21 mouse cellular contexts compared by ENCODE assay signal in the genomic region with DNA sequence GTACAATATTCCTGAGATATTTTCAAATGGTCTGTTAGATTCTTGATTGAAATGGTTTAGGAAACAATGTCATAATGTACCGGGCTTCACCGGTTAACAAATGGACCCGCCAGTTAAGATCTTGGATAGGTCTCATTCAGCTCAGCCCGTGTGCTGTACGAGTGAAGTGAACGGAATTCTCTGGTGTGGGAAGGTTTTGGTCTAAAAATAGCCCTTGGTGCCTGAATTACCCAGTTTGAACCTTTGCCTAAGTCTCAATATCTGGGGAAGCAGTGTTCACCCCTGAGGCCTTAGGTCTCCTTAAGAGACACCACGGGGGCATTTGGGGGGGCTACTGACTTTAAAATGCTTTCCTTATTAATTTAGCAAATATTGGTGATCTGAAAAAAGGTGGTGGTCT. TPM values are rescaled to one million over a fixed set of nuclear protein-coding genes. Genes with fewer than 3 reads are reported as not detected.
A peak's percentile ranks its signal among the peaks of the same experiment; 100 is the strongest.
DNase-seq lines count a peak whose midpoint lies in the region; ATAC-seq and TF ChIP-seq lines count a peak whose summit lies in the region.
"Had no signal": no experiment of that assay in that cellular context is flagged by ENCODE, and none has a peak within 500 bp of the region (broad histone marks: within the 10 kb centered on the region; RNA-seq: fewer than 3 reads in every experiment).

No protein-coding gene starts in this region.

- peak; percentile 5 for DNase-seq in forebrain, embryonic 14.5 days (ENCODE audit: low spot score)
- no peak for DNase-seq in forebrain, postnatal 0 days
- no peak for DNase-seq in heart, embryonic 10.5 days (ENCODE audit: low spot score)
- DNase-seq in heart, adult 8-10 months (ENCODE audit: low spot score): no peak
- DNase-seq: adrenal gland, postnatal 36 days; gastrocnemius, postnatal 25 days; kidney, postnatal 36 days; liver, embryonic 13.5 days; thymus, postnatal 36 days had no signal

- H3K79me2 ChIP-seq in myocyte (ENCODE audit: control insufficient read depth, insufficient read depth): peaks cover 97% of the 10 kb centered on the region

- no peak for TF ChIP-seq POLR2A in cortical plate, adult 2 months (IDR thresholded peaks at IDR 0.05; ENCODE audit: extremely low read depth, insufficient read depth, low read length)
- no peak for TF ChIP-seq POLR2A in myocyte (IDR thresholded peaks at IDR 0.05; ENCODE audit: insufficient read length, low read depth)

- no peak overlapping the region for H3K27ac ChIP-seq in forebrain, embryonic 14.5 days (ENCODE audit: low read depth, low read length)
- no peak overlapping the region for H3K27ac ChIP-seq in forebrain, postnatal 0 days (ENCODE audit: low read depth, low read length)
- peak overlapping the region; percentile 56; the same call in 1 of the 2 replicates for H3K27ac ChIP-seq in heart, embryonic 10.5 days
- H3K27ac ChIP-seq in cortical plate, adult 2 months (ENCODE audit: insufficient read depth, low read length): peak overlapping the region; percentile 35; the same call in 1 of the 2 replicates
- no peak overlapping the region for H3K27ac ChIP-seq in midbrain, embryonic 15.5 days
- H3K27ac ChIP-seq: limb, embryonic 13.5 days; liver, embryonic 13.5 days; lung, embryonic 15.5 days; macrophage; midbrain, embryonic 10.5 days; neural tube, embryonic 13.5 days had no signal

- no peak for ATAC-seq in forebrain, embryonic 14.5 days
- ATAC-seq in forebrain, postnatal 0 days: no peak
- ATAC-seq in midbrain, embryonic 15.5 days (replicated peaks): no peak
- ATAC-seq: activated CD4-positive, CD25-positive, alpha-beta regulatory T cell, adult 4 months; hindbrain, embryonic 16.5 days; intestine, embryonic 16.5 days had no signal

- H3K4me3 ChIP-seq in forebrain, embryonic 14.5 days (ENCODE audit: low read depth, low read length): no peak overlapping the region
- no peak overlapping the region for H3K4me3 ChIP-seq in forebrain, postnatal 0 days (ENCODE audit: low read depth, low read length)
- peak overlapping the region; percentile 22; the same call in 1 of the 2 replicates for H3K4me3 ChIP-seq in heart, embryonic 10.5 days
- no peak overlapping the region for H3K4me3 ChIP-seq in cortical plate, adult 2 months (ENCODE audit: insufficient read depth, low read length)
- no peak overlapping the region for H3K4me3 ChIP-seq in myocyte
- H3K4me3 ChIP-seq in midbrain, embryonic 15.5 days: no peak overlapping the region
- H3K4me3 ChIP-seq: limb, embryonic 13.5 days; liver, embryonic 13.5 days; lung, embryonic 15.5 days; midbrain, embryonic 10.5 days; neural tube, embryonic 13.5 days had no signal

- no peaks in the 10 kb centered on the region for H3K27me3 ChIP-seq in forebrain, embryonic 14.5 days (replicated peaks; ENCODE audit: control insufficient read depth, insufficient read depth, low read length)
- H3K27me3 ChIP-seq in forebrain, postnatal 0 days (ENCODE audit: insufficient read depth, low read length): no peaks in the 10 kb centered on the region
- no peaks in the 10 kb centered on the region for H3K27me3 ChIP-seq in heart, embryonic 10.5 days (ENCODE audit: insufficient read depth, poor library complexity, severe bottlenecking)
- no peaks in the 10 kb centered on the region for H3K27me3 ChIP-seq in myocyte (ENCODE audit: control insufficient read depth, insufficient read depth, insufficient read length)
- no peaks in the 10 kb centered on the region for H3K27me3 ChIP-seq in midbrain, embryonic 15.5 days (replicated peaks)
- H3K27me3 ChIP-seq: lung, embryonic 15.5 days; neural tube, embryonic 13.5 days had no signal

- H3K4me2 ChIP-seq in forebrain, embryonic 14.5 days (ENCODE audit: low read length): no peak overlapping the region
- no peak overlapping the region for H3K4me2 ChIP-seq in forebrain, postnatal 0 days (ENCODE audit: low read depth)
- H3K4me2 ChIP-seq in myocyte (ENCODE audit: low read depth): peak overlapping the region; percentile 48
- no peak overlapping the region for H3K4me2 ChIP-seq in midbrain, embryonic 15.5 days
- H3K4me2 ChIP-seq: limb, embryonic 13.5 days; liver, embryonic 13.5 days; lung, embryonic 15.5 days; neural tube, embryonic 13.5 days had no signal

- 77% methylated on average over 7 of the region's 7 CpGs for WGBS in forebrain, embryonic 14.5 days
- WGBS in forebrain, postnatal 0 days: 50% methylated on average over 7 of the region's 7 CpGs
- WGBS in heart, embryonic 10.5 days: 40% methylated on average over 7 of the region's 7 CpGs
- WGBS in midbrain, embryonic 15.5 days: 75% methylated on average over 7 of the region's 7 CpGs

- no peaks in the 10 kb centered on the region for H3K9me3 ChIP-seq in forebrain, embryonic 14.5 days (replicated peaks; ENCODE audit: control insufficient read depth, low read length)
- H3K9me3 ChIP-seq in forebrain, postnatal 0 days (ENCODE audit: low read length): no peaks in the 10 kb centered on the region
- no peaks in the 10 kb centered on the region for H3K9me3 ChIP-seq in heart, embryonic 10.5 days
- no peaks in the 10 kb centered on the region for H3K9me3 ChIP-seq in midbrain, embryonic 15.5 days
- H3K9me3 ChIP-seq: G1E; limb, embryonic 13.5 days; liver, embryonic 13.5 days; lung, embryonic 15.5 days; midbrain, embryonic 10.5 days; neural tube, embryonic 13.5 days had no signal

- H3ac ChIP-seq in myocyte (ENCODE audit: control insufficient read depth, insufficient read length): no peak overlapping the region

- no peak overlapping the region for H3K9ac ChIP-seq in forebrain, embryonic 14.5 days (ENCODE audit: low read length)
- H3K9ac ChIP-seq in forebrain, postnatal 0 days: no peak overlapping the region
- no peak overlapping the region for H3K9ac ChIP-seq in midbrain, embryonic 15.5 days
- H3K9ac ChIP-seq: limb, embryonic 13.5 days; liver, embryonic 13.5 days; lung, embryonic 15.5 days; neural tube, embryonic 13.5 days had no signal

- H3K4me1 ChIP-seq in forebrain, embryonic 14.5 days (ENCODE audit: control insufficient read depth, insufficient read depth, low read length): peaks cover 5% of the 10 kb centered on the region; the same call in 1 of the 2 replicates
- H3K4me1 ChIP-seq in forebrain, postnatal 0 days (ENCODE audit: insufficient read depth): peaks cover 10% of the 10 kb centered on the region; the same call in 1 of the 2 replicates
- H3K4me1 ChIP-seq in heart, embryonic 10.5 days: peaks cover 42% of the 10 kb centered on the region; the same call in 1 of the 2 replicates
- peaks cover 17% of the 10 kb centered on the region for H3K4me1 ChIP-seq in cortical plate, adult 2 months (ENCODE audit: control insufficient read depth, insufficient read depth, low read length)
- H3K4me1 ChIP-seq in midbrain, embryonic 15.5 days: no peaks in the 10 kb centered on the region
- H3K4me1 ChIP-seq: limb, embryonic 13.5 days; liver, embryonic 13.5 days; midbrain, embryonic 10.5 days had no signal

- no peak for TF ChIP-seq CTCF in forebrain, postnatal 0 days (IDR thresholded peaks at IDR 0.05; ENCODE audit: low read depth)
- TF ChIP-seq CTCF in cortical plate, adult 2 months (IDR thresholded peaks at IDR 0.05; ENCODE audit: extremely low read depth, insufficient read depth, low read length): no peak

- H3K36me3 ChIP-seq in forebrain, embryonic 14.5 days (ENCODE audit: control insufficient read depth, insufficient read depth, low read length): no peaks in the 10 kb centered on the region
- H3K36me3 ChIP-seq in forebrain, postnatal 0 days (ENCODE audit: insufficient read depth): no peaks in the 10 kb centered on the region
- H3K36me3 ChIP-seq in heart, embryonic 10.5 days: no peaks in the 10 kb centered on the region
- H3K36me3 ChIP-seq in myocyte (ENCODE audit: control insufficient read depth, insufficient read depth): no peaks in the 10 kb centered on the region
- H3K36me3 ChIP-seq in midbrain, embryonic 15.5 days (replicated peaks): no peaks in the 10 kb centered on the region
- H3K36me3 ChIP-seq: G1E; limb, embryonic 13.5 days; liver, embryonic 13.5 days; lung, embryonic 15.5 days; midbrain, embryonic 10.5 days; neural tube, embryonic 13.5 days had no signal

TF ChIP-seq in myocyte, 11 proteins besides CTCF, POLR2A, EP300 and RAD21:
- TF ChIP-seq CEBPB (IDR thresholded peaks at IDR 0.05; ENCODE audit: insufficient read depth, poor library complexity, severe bottlenecking) (no peak), TCF3 (IDR thresholded peaks at IDR 0.05; ENCODE audit: insufficient read length, low read depth) (no peak), USF1 (IDR thresholded peaks at IDR 0.05; ENCODE audit: low read depth) (no peak), REST (IDR thresholded peaks at IDR 0.05; ENCODE audit: insufficient read depth, insufficient read length) (no peak), TCF12 (IDR thresholded peaks at IDR 0.05; ENCODE audit: insufficient read depth, poor library complexity, severe bottlenecking) (no peak), MYOD1 (IDR thresholded peaks at IDR 0.05; ENCODE audit: control insufficient read depth in 1 of 3, insufficient read length in 2 of 3, low read depth in 2 of 3) (no peak), MAX (IDR thresholded peaks at IDR 0.05; ENCODE audit: low read depth) (no peak), SRF (IDR thresholded peaks at IDR 0.05; ENCODE audit: control insufficient read depth, insufficient read length, low read depth) (no peak), POLR2AphosphoS2 (IDR thresholded peaks at IDR 0.05; ENCODE audit: insufficient read length, low read depth) (no peak), E2F4 (IDR thresholded peaks at IDR 0.05; ENCODE audit: insufficient read depth) (no peak), MYOG (IDR thresholded peaks at IDR 0.05; ENCODE audit: control insufficient read depth in 1 of 3, insufficient read depth in 1 of 3, insufficient read length in 2 of 3, low read depth in 2 of 3) (no peak)

RNA-seq across cellular contexts. Expression of a gene that starts 8.6 kb away (rescaled TPM):
- polyA plus RNA-seq in forebrain, embryonic 14.5 days (2014; fragmentation: Nextera tagmentation; extraction: Ambion mirVana): 21.1 and 36.8 TPM in 2 replicates
- total RNA-seq in forebrain, postnatal 0 days (2014; rRNA removed): 55.4 and 66.6 TPM in 2 replicates
- 17.8 and 22.9 TPM in 2 replicates for polyA plus RNA-seq in forebrain, postnatal 0 days (2015; fragmentation: Nextera tagmentation; extraction: Ambion mirVana)
- 3.4 and 4.1 TPM in 2 replicates for polyA plus RNA-seq in heart, embryonic 10.5 days (2016; fragmentation: Nextera tagmentation; extraction: Ambion mirVana)
- 10 to 100 TPM; 20.4 to 25.8 (median 22.1) TPM for total RNA-seq in heart, adult 8-10 months (2022)
- polyA plus RNA-seq in cortical plate, adult 2 months (2012; rRNA removed): 101 and 113 TPM in 2 replicates
- polyA plus RNA-seq in myocyte (2012; fragmentation: generic; extraction: Trizol): 9.6 TPM
- polyA plus RNA-seq in midbrain, embryonic 15.5 days (2015; fragmentation: Nextera tagmentation; extraction: Ambion mirVana): 10.6 and 12.0 TPM in 2 replicates
- polyA plus RNA-seq: G1E had no signal

Comparison
In these comparisons a context has a peak if more than half of its experiments do, and no peak if none do; other contexts are left out.
1. H3K27ac ChIP-seq: peak in heart, embryonic 10.5 days (single experiment) and cortical plate, adult 2 months (single experiment); none in forebrain, embryonic 14.5 days (single experiment), forebrain, postnatal 0 days (single experiment) and midbrain, embryonic 15.5 days (single experiment).